Mouse (Mus musculus) gastrocnemius, postnatal 10 days (tissue): ENCODE results near the gene Zfand3. TPM values are rescaled to one million over a fixed set of nuclear protein-coding genes. Genes with fewer than 3 reads are reported as not detected.

Experiments
- DNase-seq: peaks from one replicate; pipeline ENCODE4 v3.0.0; 2021; ENCODE audit warnings: mixed read lengths
- total RNA-seq, 2 experiments: library from RNA; stranded (reverse); gene quantifications; 2 replicates each; pipeline ENCODE4 v1.2.3; 2021

Gene Zfand3
- total RNA-seq, 2 experiments from 2014 or later: 111 to 119 TPM

- no peak for DNase-seq
Measured at GRCm38 (mm10) chr17:30103005-30103404, 98.5 kb downstream of the Zfand3 start.

GRCm38 (mm10) chr17:30103641-30104165 is 99.2 kb downstream of the Zfand3 start:
- DNase-seq: no peak

- DNase-seq: no peak
Measured at GRCm38 (mm10) chr17:30105369-30105768, 100.8 kb downstream of the Zfand3 start.

- DNase-seq: no peak
Measured at GRCm38 (mm10) chr17:30110678-30111077, 106.1 kb downstream of the Zfand3 start.

- DNase-seq: no peak
Measured at GRCm38 (mm10) chr17:30111556-30111955, 107.0 kb downstream of the Zfand3 start.

GRCm38 (mm10) chr17:30112080-30112479 is 107.5 kb downstream of the Zfand3 start:
- DNase-seq: no peak

- no peak for DNase-seq
Measured at GRCm38 (mm10) chr17:30112555-30113305, 108.2 kb downstream of the Zfand3 start.

GRCm38 (mm10) chr17:30114761-30115160 is 110.2 kb downstream of the Zfand3 start:
- DNase-seq: no peak

GRCm38 (mm10) chr17:30116226-30116625 is 111.7 kb downstream of the Zfand3 start:
- DNase-seq: no peak

- DNase-seq: no peak
Measured at GRCm38 (mm10) chr17:30118036-30118435, 113.5 kb downstream of the Zfand3 start.

GRCm38 (mm10) chr17:30122278-30122677 is 117.7 kb downstream of the Zfand3 start:
- DNase-seq: no peak

GRCm38 (mm10) chr17:30128456-30128855 is 123.9 kb downstream of the Zfand3 start:
- no peak for DNase-seq

GRCm38 (mm10) chr17:30129220-30129619 is 124.7 kb downstream of the Zfand3 start:
- no peak for DNase-seq

- no peak for DNase-seq
Measured at GRCm38 (mm10) chr17:30130326-30130725, 125.8 kb downstream of the Zfand3 start.

GRCm38 (mm10) chr17:30133641-30134040 is 129.1 kb downstream of the Zfand3 start:
- DNase-seq: no peak

- DNase-seq: no peak
Measured at GRCm38 (mm10) chr17:30134955-30135735, 130.6 kb downstream of the Zfand3 start.

GRCm38 (mm10) chr17:30135890-30136289 is 131.4 kb downstream of the Zfand3 start:
- no peak for DNase-seq

GRCm38 (mm10) chr17:30136684-30137083 is 132.2 kb downstream of the Zfand3 start:
- no peak for DNase-seq

GRCm38 (mm10) chr17:30137115-30137514 is 132.6 kb downstream of the Zfand3 start:
- no peak for DNase-seq

- DNase-seq: no peak
Measured at GRCm38 (mm10) chr17:30144114-30144513, 139.6 kb downstream of the Zfand3 start.

- no peak for DNase-seq
Measured at GRCm38 (mm10) chr17:30145596-30146149, 141.1 kb downstream of the Zfand3 start.

- no peak for DNase-seq
Measured at GRCm38 (mm10) chr17:30146555-30146954, 142.0 kb downstream of the Zfand3 start.

- no peak for DNase-seq
Measured at GRCm38 (mm10) chr17:30147897-30148296, 143.4 kb downstream of the Zfand3 start.
